10 mouse cellular contexts compared by ENCODE assay signal in the genomic region with DNA sequence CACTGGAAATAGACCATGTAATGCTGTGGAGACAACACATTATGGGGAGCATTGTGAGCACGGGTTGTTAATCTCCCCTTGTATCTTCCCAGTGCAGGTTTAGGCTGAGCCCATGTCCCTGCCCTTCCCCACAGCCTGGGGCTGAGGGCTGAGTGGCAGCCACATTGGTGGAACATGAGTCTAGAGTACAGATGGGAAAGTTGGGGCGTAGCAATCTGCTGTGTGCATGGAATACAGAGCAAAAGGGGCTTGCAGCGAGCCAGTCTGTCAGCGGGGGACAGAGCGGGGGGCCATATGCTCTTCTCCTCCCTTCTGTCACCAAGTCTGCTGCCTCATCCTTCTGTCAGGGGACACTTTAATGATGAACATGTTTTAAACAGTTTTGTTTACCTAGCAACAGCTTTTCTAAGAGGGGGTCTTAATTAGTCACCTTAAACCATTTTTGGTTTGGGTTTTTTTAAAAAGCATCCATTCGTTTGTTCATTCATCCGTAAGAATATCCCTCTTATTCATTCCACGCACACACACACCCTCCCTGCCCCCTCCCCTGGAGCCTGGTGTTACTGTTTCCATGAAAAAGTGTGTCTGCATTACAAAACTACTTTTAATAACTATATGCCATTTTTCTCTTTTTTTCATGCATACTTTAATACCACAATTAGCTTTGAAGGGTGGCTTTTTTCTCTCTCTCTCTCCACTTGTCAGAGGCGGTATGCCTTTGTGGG.
A peak's percentile ranks its signal among the peaks of the same experiment; 100 is the strongest.
DNase-seq lines count a peak whose midpoint lies in the region; ATAC-seq lines count a peak whose summit lies in the region.
"Had no signal": no experiment of that assay in that cellular context is flagged by ENCODE, and none has a peak within 500 bp of the region (broad histone marks: within the 10 kb centered on the region; RNA-seq: fewer than 3 reads in every experiment).

No protein-coding gene starts in this region.

- ATAC-seq in neural tube, embryonic 12.5 days (ENCODE audit: low FRiP score, low read depth), result peak; percentile 80

- no peaks in the 10 kb centered on the region for H3K36me3 ChIP-seq in forebrain, embryonic 10.5 days (replicated peaks)
- H3K36me3 ChIP-seq in neural tube, embryonic 12.5 days, result no peaks in the 10 kb centered on the region

- no peaks in the 10 kb centered on the region for H3K27me3 ChIP-seq in forebrain, embryonic 10.5 days (ENCODE audit: poor library complexity, severe bottlenecking)
- peaks cover 3% of the 10 kb centered on the region; the same call in 1 of the 2 replicates for H3K27me3 ChIP-seq in neural tube, embryonic 12.5 days (replicated peaks)

- DNase-seq in frontal cortex, postnatal 10 days (ENCODE audit: low spot score in 2 of 2), result peak; percentile 6 to 8
- DNase-seq in frontal cortex, adult 2 months (ENCODE audit: extremely low spot score in 1 of 2, low spot score in 1 of 2), result no peak
- peak; percentile 16 for DNase-seq in forebrain, embryonic 10.5 days (ENCODE audit: extremely low spot score, low spot score)
- DNase-seq in layer of hippocampus, adult 18-20 months (ENCODE audit: low spot score in 2 of 2), result peak; percentile 76 to 89
- DNase-seq in kidney, postnatal 36 days, result no peak
- no peak for DNase-seq in yolk sac, embryonic 10.5 days (ENCODE audit: low spot score)
- no peak for DNase-seq in testis, postnatal 14 days (ENCODE audit: low spot score)
- DNase-seq: heart, postnatal 10 days; lung, adult 18-20 months had no signal

- H3K4me3 ChIP-seq in forebrain, embryonic 10.5 days, result no peak overlapping the region
- H3K4me3 ChIP-seq in neural tube, embryonic 12.5 days, result no peak overlapping the region

- H3K9me3 ChIP-seq in forebrain, embryonic 10.5 days, result no peaks in the 10 kb centered on the region
- no peaks in the 10 kb centered on the region for H3K9me3 ChIP-seq in neural tube, embryonic 12.5 days

- H3K27ac ChIP-seq in forebrain, embryonic 10.5 days, result 0 out of 2 replicates have a peak overlapping the region, but pooled peaks have one; percentile 44
- no peak overlapping the region for H3K27ac ChIP-seq in neural tube, embryonic 12.5 days

- no peak overlapping the region for H3K4me2 ChIP-seq in neural tube, embryonic 12.5 days (replicated peaks)

- H3K4me1 ChIP-seq in forebrain, embryonic 10.5 days, result peaks cover 15% of the 10 kb centered on the region
- H3K4me1 ChIP-seq in neural tube, embryonic 12.5 days, result peaks cover 3% of the 10 kb centered on the region; the same call in 1 of the 2 replicates

- 65% methylated on average over 9 of the region's 9 CpGs for WGBS in forebrain, embryonic 10.5 days
- WGBS in neural tube, embryonic 12.5 days, result 27% methylated on average over 9 of the region's 9 CpGs

- no peak overlapping the region for H3K9ac ChIP-seq in neural tube, embryonic 12.5 days

Comparison
In these comparisons a context has a peak if more than half of its experiments do, and no peak if none do; other contexts are left out.
1. DNase-seq: peak in frontal cortex, postnatal 10 days (2 of 2), forebrain, embryonic 10.5 days (single experiment) and layer of hippocampus, adult 18-20 months (2 of 2); none in frontal cortex, adult 2 months (0 of 2), kidney, postnatal 36 days (0 of 2), yolk sac, embryonic 10.5 days (single experiment) and testis, postnatal 14 days (single experiment).